Mouse (Mus musculus) left cerebral cortex, postnatal 10 days (tissue): ENCODE data around the gene Ppfibp2. TPM values are rescaled to one million over a fixed set of nuclear protein-coding genes. Genes with fewer than 3 reads are reported as not detected.
A peak's percentile ranks its signal among the peaks of the same experiment; 100 is the strongest.

Experiments
- DNase-seq, 2 experiments: peaks; one replicate each; pipeline ENCODE4 v3.0.0; 2021 to 2022; ENCODE audit warnings: low spot score in 2 of 2, mixed read lengths in 1 of 2; ENCODE audit errors: extremely low spot score in 1 of 2
- intact Hi-C: fragments of 180-260 bp; cut with DNase I; formaldehyde crosslinking; loops from one replicate; pipeline ENCODE4 v1.15.1; 2025
- total RNA-seq, 2 experiments: library from RNA; stranded (reverse); gene quantifications; 2 replicates each; pipeline ENCODE4 v1.2.3; 2021

Gene Ppfibp2
- total RNA-seq, result 1 to 10 TPM; 3.5 to 3.9 TPM

GRCm38 (mm10) chr7:107594857-107595402, at the start of gene Ppfibp2:
Ppfibp2 (plus strand) TSS chr7:107595207.
- intact Hi-C loops, result no loop called here
- DNase-seq, result peak; percentile 35 to 92

- intact Hi-C loops, result no loop called here
- DNase-seq, result no peak
Measured at GRCm38 (mm10) chr7:107547872-107548271, 47.1 kb upstream of the Ppfibp2 start.

GRCm38 (mm10) chr7:107553461-107553860, 41.5 kb upstream of the Ppfibp2 start:
- DNase-seq, result no peak
- intact Hi-C loops, result no loop called here

- intact Hi-C loops, result no loop called here
Measured at GRCm38 (mm10) chr7:107555906-107556305, 39.1 kb upstream of the Ppfibp2 start.

GRCm38 (mm10) chr7:107560675-107561074, 34.3 kb upstream of the Ppfibp2 start:
- no peak for DNase-seq

More at GRCm38 (mm10) chr7:107555906-107556305, 39.1 kb upstream of the Ppfibp2 start:
- DNase-seq, result no peak

GRCm38 (mm10) chr7:107561584-107561983, 33.4 kb upstream of the Ppfibp2 start:
- no peak for DNase-seq
- intact Hi-C loops, result no loop called here

More at GRCm38 (mm10) chr7:107560675-107561074, 34.3 kb upstream of the Ppfibp2 start:
- intact Hi-C loops, result no loop called here

- no peak for DNase-seq
- intact Hi-C loops, result no loop called here
Measured at GRCm38 (mm10) chr7:107563727-107564126, 31.3 kb upstream of the Ppfibp2 start.

- intact Hi-C loops, result no loop called here
- peak; percentile 4 to 37 for DNase-seq
Measured at GRCm38 (mm10) chr7:107567261-107567671, 27.7 kb upstream of the Ppfibp2 start, which contains the start of gene Olfml1. Olfml1 (plus strand) TSS chr7:107567446.

- intact Hi-C loops, result no loop called here
- no peak for DNase-seq
Measured at GRCm38 (mm10) chr7:107567674-107568073, 27.3 kb upstream of the Ppfibp2 start.

- intact Hi-C loops, result no loop called here
- no peak for DNase-seq
Measured at GRCm38 (mm10) chr7:107568971-107569370, 26.0 kb upstream of the Ppfibp2 start.

- intact Hi-C loops, result no loop called here
- DNase-seq, result no peak
Measured at GRCm38 (mm10) chr7:107573856-107574255, 21.2 kb upstream of the Ppfibp2 start.

GRCm38 (mm10) chr7:107574276-107574675, 20.7 kb upstream of the Ppfibp2 start:
- intact Hi-C loops, result no loop called here
- no peak for DNase-seq

GRCm38 (mm10) chr7:107592641-107593040, 2.4 kb upstream of the Ppfibp2 start:
- no peak for DNase-seq
- intact Hi-C loops, result no loop called here

GRCm38 (mm10) chr7:107593904-107594303, 1.1 kb upstream of the Ppfibp2 start:
- intact Hi-C loops, result no loop called here
- no peak for DNase-seq

GRCm38 (mm10) chr7:107594325-107594856, 616 bp upstream of the Ppfibp2 start:
- DNase-seq, result peak; percentile 25 to 54
- intact Hi-C loops, result no loop called here

- DNase-seq, result no peak
- intact Hi-C loops, result no loop called here
Measured at GRCm38 (mm10) chr7:107595426-107595825, 419 bp downstream of the Ppfibp2 start.

- intact Hi-C loops, result no loop called here
- DNase-seq, result no peak
Measured at GRCm38 (mm10) chr7:107596753-107597152, 1.7 kb downstream of the Ppfibp2 start.

GRCm38 (mm10) chr7:107597956-107598355, 2.9 kb downstream of the Ppfibp2 start:
- DNase-seq, result no peak
- intact Hi-C loops, result no loop called here

- DNase-seq, result no peak
- intact Hi-C loops, result no loop called here
Measured at GRCm38 (mm10) chr7:107600651-107601050, 5.6 kb downstream of the Ppfibp2 start.

GRCm38 (mm10) chr7:107602505-107602904, 7.5 kb downstream of the Ppfibp2 start:
- DNase-seq, result no peak
- intact Hi-C loops, result no loop called here

GRCm38 (mm10) chr7:107602913-107603312, 7.9 kb downstream of the Ppfibp2 start:
- intact Hi-C loops, result no loop called here

More at GRCm38 (mm10) chr7:107602913-107603312, 7.9 kb downstream of the Ppfibp2 start:
- DNase-seq, result no peak
